Mouse (Mus musculus) intestine, embryonic 16.5 days (tissue): ENCODE results near the gene Slc2a3. TPM values are rescaled to one million over a fixed set of nuclear protein-coding genes. Genes with fewer than 3 reads are reported as not detected.
"Not testable (repeated sequence)": the region's sequence is repeated elsewhere in the genome, so short reads cannot be mapped to it uniquely, and the experiment has no call there.

Experiments
- ATAC-seq: fragments of 200-750 bp; cut with Nextera tagmentation; 2 replicates; pipeline ENCODE4 v1.8.0; 2017; ENCODE audit warnings: moderate TSS enrichment, moderate library complexity
- H3K27ac ChIP-seq: fragments of 300-500 bp; sonication (generic); 2 replicates; pipeline ENCODE4 v1.5.1; 2014; ENCODE audit warnings: mild to moderate bottlenecking, low read length
- H3K27me3 ChIP-seq: fragments of 300-500 bp; sonication (generic); replicated peaks from 2 replicates; pipeline ENCODE4 v1.6.1; 2014; ENCODE audit warnings: low read length, control low read depth, mixed read lengths; ENCODE audit not compliant: control insufficient read depth, insufficient read depth
- H3K36me3 ChIP-seq: fragments of 300-500 bp; sonication (generic); 2 replicates; pipeline ENCODE4 v1.6.1; 2014; ENCODE audit warnings: low read length, control low read depth; ENCODE audit not compliant: control insufficient read depth, insufficient read depth
- H3K4me1 ChIP-seq: fragments of 300-500 bp; sonication (generic); 2 replicates; pipeline ENCODE4 v1.6.1; 2014; ENCODE audit warnings: low read length, control low read depth, mixed read lengths; ENCODE audit not compliant: control insufficient read depth, insufficient read depth
- H3K4me2 ChIP-seq: fragments of 300-500 bp; sonication (generic); 2 replicates; pipeline ENCODE4 v1.6.1; 2014; ENCODE audit warnings: low read depth, low read length, control low read depth
- H3K4me3 ChIP-seq: fragments of 300-500 bp; sonication (generic); 2 replicates; pipeline ENCODE4 v1.5.1; 2014; ENCODE audit warnings: mild to moderate bottlenecking, low read length
- H3K9ac ChIP-seq: fragments of 300-500 bp; sonication (generic); 2 replicates; pipeline ENCODE4 v1.6.1; 2014; ENCODE audit warnings: low read depth, low read length
- H3K9me3 ChIP-seq: fragments of 300-500 bp; sonication (generic); 2 replicates; pipeline ENCODE4 v1.6.1; 2016; ENCODE audit warnings: low read length, control low read depth; ENCODE audit not compliant: control insufficient read depth
- WGBS: fragments of 180-500 bp; shearing (Covaris S2); extraction: QIAGEN DNeasy Blood & Tissue Kit; methylation state at CpG from one replicate; pipeline ENCODE4 v1.1.7; 2014; 5-methylcytosine and 5-hydroxymethylcytosine counted together
- polyA plus RNA-seq: library from polyadenylated mRNA; unstranded; fragments of >200 nt; fragmentation: Nextera tagmentation; extraction: Ambion mirVana; gene quantifications from 2 replicates; pipeline ENCODE4 v1.2.1, GENCODE M21; 2015

Gene Slc2a3
- polyA plus RNA-seq, 1 experiment from 2014 or later, result 9.5 TPM

DNA sequence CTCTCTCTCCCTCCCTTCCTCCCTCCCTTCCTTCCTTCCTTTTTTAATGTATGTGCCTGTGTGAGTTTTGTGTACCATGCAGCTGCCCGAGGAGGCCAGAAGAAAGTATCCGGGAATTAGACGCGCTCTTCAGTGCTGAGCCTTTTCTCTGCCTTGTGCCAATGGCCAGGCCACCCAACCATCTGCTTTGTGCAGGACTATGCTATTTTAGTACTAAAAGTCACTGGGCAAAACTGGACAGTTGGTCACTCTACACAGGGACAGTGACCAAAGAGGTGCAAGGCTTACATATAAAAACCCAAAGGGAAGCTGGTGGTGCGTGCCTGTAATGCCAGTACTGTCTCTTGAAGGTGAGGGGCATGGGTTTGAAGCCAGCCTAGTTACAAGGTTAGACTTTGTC lies 33.2 kb downstream of the Slc2a3 start:
- no peak for ATAC-seq
- Histone ChIP-seq H3K9ac (no peak overlapping the region), H3K9me3 (no peaks in the 10 kb centered on the region), H3K27ac (no peak overlapping the region), H3K27me3 (peaks cover 3% of the 10 kb centered on the region; the same call in 1 of the 2 replicates), H3K4me1 (peaks cover 8% of the 10 kb centered on the region), H3K4me3 (no peak overlapping the region), H3K36me3 (no peaks in the 10 kb centered on the region), H3K4me2 (no peak overlapping the region)
- 77% methylated on average over 5 of the region's 5 CpGs for WGBS

DNA sequence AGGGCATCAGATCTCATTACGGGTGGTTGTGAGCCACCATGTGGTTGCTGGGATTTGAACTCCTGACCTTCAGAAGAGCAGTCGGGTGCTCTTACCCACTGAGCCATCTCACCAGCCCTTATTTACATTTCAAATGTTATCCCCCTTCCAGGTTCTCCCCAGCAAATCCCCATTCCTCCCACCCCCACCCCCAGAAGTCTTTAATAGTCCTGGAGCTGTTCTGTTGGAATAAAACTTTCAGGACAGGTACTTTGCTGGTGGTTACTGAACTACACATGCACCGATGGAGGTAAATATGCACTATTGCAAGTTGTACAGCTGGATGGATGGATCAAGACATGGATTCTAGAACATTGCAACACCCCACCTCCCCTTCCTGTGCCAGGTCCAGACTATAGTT lies 34.4 kb downstream of the Slc2a3 start:
- not testable (repeated sequence) for ATAC-seq, H3K9ac ChIP-seq, H3K9me3 ChIP-seq, H3K27me3 ChIP-seq, H3K4me3 ChIP-seq, H3K27ac ChIP-seq, H3K36me3 ChIP-seq, H3K4me1 ChIP-seq, H3K4me2 ChIP-seq
- 78% methylated on average over 3 of the region's 3 CpGs for WGBS

DNA sequence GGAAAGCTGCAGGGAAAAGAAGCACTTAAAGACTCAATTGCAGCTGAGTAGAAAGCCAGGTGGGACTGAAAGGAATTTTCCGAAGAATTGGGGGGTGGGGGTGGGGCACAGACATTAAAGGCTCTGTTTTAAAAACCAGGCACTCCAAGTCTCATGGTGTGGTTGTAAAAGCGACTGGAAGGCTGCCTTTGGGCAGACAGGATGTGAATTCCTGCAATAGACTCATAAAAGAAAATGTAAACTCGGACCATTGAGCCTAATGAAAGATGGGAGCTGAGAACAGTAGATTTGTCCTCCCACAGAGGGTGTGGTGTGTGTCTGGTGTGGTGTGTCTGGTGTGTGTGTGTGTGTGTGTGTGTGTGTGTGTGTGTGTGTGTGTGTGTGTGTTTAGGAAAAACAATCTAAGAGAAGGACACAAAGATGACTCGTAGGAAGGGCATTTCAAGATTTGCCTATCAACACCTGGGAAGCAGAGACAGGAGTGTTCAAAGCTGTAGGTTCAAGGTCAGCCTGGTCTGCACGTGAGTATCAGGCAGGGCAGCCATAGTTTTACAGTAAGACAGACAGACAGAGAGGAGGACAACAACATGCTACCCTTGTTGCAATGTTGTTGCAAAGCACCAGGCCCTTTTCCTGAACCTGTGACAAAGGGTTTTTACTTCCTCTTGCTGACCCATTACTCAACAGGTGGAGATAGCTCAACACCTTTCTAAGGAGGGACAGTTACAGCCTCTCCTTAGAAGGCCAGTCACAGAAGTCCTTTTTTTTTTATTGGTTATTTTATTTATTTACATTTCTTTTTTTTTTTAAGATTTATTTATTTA lies 35.1 kb downstream of the Slc2a3 start:
- Histone ChIP-seq H3K4me1 (peaks cover 8% of the 10 kb centered on the region), H3K36me3 (no peaks in the 10 kb centered on the region), H3K4me3 (no peak overlapping the region), H3K4me2 (no peak overlapping the region), H3K9ac (no peak overlapping the region), H3K27me3 (peaks cover 3% of the 10 kb centered on the region; the same call in 1 of the 2 replicates), H3K27ac (no peak overlapping the region), H3K9me3 (no peaks in the 10 kb centered on the region)
- 16% methylated on average over 5 of the region's 5 CpGs for WGBS
- no peak for ATAC-seq

DNA sequence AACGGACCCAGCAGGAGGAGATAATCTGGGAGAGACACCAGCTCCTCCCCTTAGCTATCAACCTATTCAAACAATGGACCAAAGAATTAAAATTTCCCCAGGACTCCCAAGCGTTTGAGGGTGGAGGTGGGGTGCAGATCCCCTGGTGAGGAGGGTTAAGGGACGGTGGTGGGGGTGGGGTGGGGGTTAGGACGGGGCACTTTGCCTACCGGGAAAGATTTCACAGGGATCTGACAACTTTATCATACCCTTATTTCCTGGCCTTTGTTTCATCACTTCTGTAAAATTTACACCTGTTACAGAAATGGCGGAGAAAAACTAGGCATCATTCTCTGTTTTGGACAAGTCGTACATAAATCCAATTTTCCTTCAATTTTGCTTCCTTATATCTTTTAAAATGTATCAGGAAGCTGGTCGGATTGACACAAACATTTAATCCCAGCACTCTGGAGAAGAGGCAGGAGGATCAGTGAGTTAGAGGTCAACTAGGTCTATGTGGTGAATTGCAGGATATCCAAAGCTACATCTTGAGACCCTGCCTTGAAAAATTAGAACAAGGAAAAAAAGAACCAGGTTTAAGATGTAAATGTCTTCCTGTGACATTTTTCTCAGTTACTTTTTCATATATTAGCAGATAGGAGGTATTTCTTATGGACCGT lies 36.0 kb downstream of the Slc2a3 start:
- Histone ChIP-seq H3K4me3 (peak overlapping the region; percentile 54), H3K36me3 (no peaks in the 10 kb centered on the region), H3K4me2 (peak overlapping the region; percentile 97), H3K9me3 (no peaks in the 10 kb centered on the region), H3K27ac (no peak overlapping the region), H3K9ac (peak overlapping the region; percentile 56), H3K4me1 (peaks cover 8% of the 10 kb centered on the region), H3K27me3 (peaks cover 3% of the 10 kb centered on the region; the same call in 1 of the 2 replicates)
- 17% methylated on average over 9 of the region's 9 CpGs for whole genome bisulfite sequencing
- no peak for ATAC-seq

DNA sequence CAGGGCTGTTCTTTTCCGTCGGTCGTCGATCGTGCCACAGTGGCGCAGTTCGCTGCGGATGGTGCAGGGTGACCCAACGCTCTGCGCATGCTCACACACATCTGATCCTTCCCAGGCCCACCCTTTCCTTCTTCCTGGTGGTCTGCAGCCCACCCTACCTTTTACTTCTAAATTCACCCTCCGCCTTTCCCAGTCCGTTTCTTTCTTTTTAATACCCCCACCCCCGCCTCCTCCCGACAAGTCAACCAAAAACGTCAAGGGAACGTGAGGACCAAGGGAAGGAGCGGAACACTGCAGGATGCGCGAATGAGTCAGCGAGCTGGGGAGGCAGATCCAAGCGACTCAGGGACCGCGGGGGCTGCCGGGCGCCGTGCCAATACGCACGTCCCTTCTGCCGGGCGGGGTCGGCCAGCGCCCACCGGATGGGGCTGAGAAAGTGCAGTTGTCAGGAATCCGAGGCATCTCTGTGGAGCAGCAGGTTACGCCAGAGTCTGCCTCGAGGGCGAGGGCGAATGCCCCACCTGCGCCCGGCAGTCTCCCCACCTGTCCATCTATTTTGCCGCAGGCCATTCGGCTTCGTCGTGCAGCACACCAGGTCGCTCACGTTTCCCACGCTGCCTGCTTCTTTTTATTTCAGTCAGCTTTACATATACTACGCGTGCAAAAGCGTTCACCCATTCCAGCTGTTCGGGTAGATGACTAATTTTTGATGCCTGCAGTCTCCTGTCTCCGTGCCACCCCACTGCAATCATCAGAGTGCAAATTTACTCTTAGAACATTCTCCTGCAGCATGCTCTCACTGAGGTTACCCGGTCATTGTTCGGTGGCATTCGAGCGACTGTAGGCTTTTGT lies 36.8 kb downstream of the Slc2a3 start:
- H3K4me2 ChIP-seq, result peak overlapping the region; percentile 97
- H3K4me3 ChIP-seq, result peak overlapping the region; percentile 54
- peak overlapping the region; percentile 56 for H3K9ac ChIP-seq
- no peaks in the 10 kb centered on the region for H3K36me3 ChIP-seq
- WGBS, result under 1% methylated on average over 55 of the region's 56 CpGs
- no peaks in the 10 kb centered on the region for H3K9me3 ChIP-seq
- ATAC-seq, result peak; percentile 73
- peaks cover 8% of the 10 kb centered on the region for H3K4me1 ChIP-seq
- no peak overlapping the region for H3K27ac ChIP-seq
- H3K27me3 ChIP-seq, result peaks cover 3% of the 10 kb centered on the region; the same call in 1 of the 2 replicates

DNA sequence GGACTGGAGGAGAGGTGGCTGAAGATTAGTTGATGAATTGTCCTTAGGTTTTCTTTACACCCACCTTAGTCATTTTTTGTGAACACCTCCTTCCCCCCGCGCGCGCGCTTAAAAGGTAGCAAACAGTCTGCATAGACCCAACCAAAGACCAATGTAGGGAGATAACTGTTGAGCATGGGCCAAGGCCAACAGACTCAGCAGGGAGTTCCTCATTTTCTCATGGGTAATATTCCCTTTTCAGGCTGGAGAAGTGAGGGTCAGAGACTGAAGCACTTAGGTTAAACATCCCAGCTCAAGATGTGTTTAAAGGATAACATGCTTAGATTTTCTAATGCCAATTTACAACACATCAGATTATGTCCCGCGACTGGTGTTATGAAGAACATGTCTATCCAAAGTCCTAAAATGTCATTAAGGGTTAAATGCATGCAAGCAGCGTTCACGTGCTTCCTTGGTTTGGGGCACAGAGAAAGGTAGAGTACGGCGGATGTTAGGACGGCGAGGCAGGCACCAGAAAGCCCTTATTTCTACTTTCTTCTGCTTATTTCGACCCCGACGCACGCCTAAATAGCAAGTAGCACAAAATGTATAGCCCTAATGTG lies 37.5 kb downstream of the Slc2a3 start:
- Histone ChIP-seq H3K9me3 (no peaks in the 10 kb centered on the region), H3K9ac (peak overlapping the region; percentile 56), H3K27me3 (peaks cover 3% of the 10 kb centered on the region; the same call in 1 of the 2 replicates), H3K4me3 (peak overlapping the region; percentile 54), H3K4me2 (peak overlapping the region; percentile 97), H3K27ac (no peak overlapping the region), H3K4me1 (peaks cover 8% of the 10 kb centered on the region), H3K36me3 (no peaks in the 10 kb centered on the region)
- WGBS, result 33% methylated on average over 17 of the region's 17 CpGs
- no peak for ATAC-seq

DNA sequence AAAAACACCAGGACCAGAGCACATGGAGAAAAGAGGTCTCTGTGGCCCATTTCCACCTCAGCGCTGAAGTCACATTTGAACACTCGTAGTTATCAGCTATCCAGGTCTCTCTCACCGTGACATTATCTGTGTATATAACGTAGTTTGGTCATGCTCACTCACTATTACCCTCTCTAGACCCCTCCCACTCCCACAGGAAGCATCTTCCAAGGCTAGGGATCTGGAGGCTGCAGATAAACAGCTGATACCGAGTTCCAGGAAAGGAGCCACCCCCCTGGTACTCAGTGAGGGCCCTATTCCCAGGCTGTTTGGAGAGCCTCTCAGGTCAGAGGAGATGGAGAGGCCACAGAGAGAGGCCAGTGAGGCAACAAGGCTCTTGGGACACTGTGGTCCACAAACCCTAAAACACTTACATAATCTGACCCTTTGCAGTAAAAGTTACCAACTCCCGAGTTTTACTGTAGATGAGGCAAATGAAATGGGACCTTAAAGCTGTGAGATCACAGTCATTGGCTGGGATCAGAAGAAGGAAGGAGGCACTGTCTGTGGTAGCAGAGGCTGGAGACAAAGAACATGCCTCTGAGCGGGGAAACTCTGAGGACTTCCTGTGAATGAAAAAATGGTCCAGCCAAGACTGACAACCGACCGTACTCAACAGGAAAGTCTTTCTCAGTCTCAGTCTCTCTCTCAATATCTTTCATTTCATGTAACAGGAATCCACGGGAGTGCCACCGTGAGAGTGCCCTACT lies 38.3 kb downstream of the Slc2a3 start:
- Histone ChIP-seq H3K36me3 (no peaks in the 10 kb centered on the region), H3K9me3 (no peaks in the 10 kb centered on the region), H3K9ac (no peak overlapping the region), H3K4me1 (peaks cover 8% of the 10 kb centered on the region), H3K4me3 (no peak overlapping the region), H3K27ac (no peak overlapping the region), H3K27me3 (peaks cover 3% of the 10 kb centered on the region; the same call in 1 of the 2 replicates), H3K4me2 (no peak overlapping the region)
- no peak for ATAC-seq
- 74% methylated on average over 11 of the region's 11 CpGs for WGBS

DNA sequence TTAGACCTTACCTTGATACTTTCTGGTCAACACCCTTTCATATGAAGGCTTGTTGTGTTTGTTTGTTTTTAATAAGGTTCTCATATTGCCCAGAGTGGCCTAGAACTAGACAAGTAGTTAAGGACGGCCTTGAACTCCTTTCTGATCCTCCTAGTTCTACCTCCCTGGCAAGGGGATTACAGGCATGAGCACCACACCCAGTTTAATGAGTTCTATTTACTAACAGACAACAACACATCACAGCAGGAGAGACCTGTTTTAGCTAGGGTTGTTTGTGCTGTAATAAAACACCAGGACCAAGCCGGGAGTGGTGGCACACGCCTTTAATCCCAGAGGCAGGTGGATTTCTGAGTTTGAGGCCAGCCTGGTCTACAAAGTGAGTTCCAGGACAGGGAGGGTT lies 39.0 kb downstream of the Slc2a3 start:
- no peak overlapping the region for H3K9ac ChIP-seq
- no peak overlapping the region for H3K4me3 ChIP-seq
- peaks cover 3% of the 10 kb centered on the region; the same call in 1 of the 2 replicates for H3K27me3 ChIP-seq
- H3K36me3 ChIP-seq, result no peaks in the 10 kb centered on the region
- H3K4me1 ChIP-seq, result peaks cover 8% of the 10 kb centered on the region
- 83% methylated on average over 3 of the region's 3 CpGs for WGBS
- no peaks in the 10 kb centered on the region for H3K9me3 ChIP-seq
- ATAC-seq, result no peak
- H3K27ac ChIP-seq, result no peak overlapping the region
- no peak overlapping the region for H3K4me2 ChIP-seq
